Mouse (Mus musculus): Measurements from ENCODE around the gene Ankrd13c.
A peak's percentile ranks its signal among the peaks of the same experiment; 100 is the strongest.
"Not testable (repeated sequence)": the region's sequence is repeated elsewhere in the genome, so short reads cannot be mapped to it uniquely, and the experiment has no call there.

Ankrd13c gene

DNA sequence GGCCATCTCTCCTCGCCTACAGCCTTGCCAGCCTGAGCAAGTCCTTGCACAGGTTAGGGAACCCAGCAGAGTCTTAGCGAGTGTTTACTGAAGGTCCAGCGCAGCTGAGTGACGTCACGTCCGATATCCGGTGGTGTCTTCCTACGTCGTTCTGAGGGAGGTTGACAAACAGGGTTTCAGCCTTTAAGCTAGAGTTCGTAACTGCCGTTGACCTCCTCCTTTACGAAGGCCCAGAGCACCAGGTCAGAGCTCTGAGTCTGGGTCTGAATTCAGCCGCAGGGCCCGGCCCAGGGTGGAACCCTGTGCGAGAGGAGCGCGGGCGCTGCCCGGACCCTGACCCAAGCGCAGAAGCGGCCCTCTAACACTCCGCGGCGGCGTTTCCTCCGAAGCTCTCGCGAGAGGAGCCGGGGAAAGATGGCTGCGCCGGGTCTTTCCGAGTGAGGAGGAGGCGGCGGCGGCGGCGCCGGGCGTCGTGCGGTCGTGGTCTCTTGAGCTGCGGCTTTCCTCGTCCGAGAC lies at the start of gene Ankrd13c:
Gene Ankrd13c, plus strand, starts transcription at position 397 of the 516 bp plus-strand sequence.
- DNase-seq (ENCODE audit: low spot score): peak; percentile 94

DNA sequence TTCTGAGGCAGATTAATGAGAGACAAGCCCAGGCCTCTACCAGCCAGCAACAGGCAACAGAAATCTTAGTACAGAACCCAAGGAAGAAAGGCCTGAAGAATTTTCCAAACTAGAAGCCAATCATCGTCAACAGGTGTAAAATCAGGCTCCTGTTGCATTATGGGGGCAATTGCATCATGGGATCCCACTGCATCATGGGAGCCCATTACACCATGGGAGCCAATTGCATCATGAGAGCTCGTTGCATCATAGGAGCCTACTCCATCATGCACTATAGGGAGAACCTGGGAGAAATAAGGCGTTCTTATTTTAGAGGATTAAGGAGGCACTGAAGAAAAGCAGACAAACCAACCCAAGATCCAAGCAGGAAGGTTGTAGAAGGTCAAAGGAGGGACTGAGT lies 49.4 kb upstream of the Ankrd13c start:
- no peak for DNase-seq (ENCODE audit: low spot score)

DNA sequence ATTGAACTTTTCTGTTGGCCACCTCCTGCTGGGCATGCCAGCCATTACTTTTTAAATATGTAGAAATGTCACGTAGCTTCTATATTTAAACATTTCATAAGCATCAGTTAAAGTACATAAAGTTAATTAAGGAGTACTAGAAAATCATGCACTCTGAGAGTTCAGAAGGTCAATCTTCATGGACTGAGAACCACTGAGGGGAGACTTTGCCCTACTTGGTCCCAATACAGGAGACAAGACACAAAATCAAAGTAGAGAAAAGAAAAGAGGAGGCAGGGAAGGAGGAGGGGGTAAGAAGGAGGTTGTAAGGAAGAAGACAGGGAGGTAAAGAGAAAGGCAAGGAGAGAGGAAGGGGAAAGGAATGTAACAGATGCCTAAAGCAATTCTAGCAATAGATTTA lies 47.1 kb upstream of the Ankrd13c start:
- no peak for DNase-seq (ENCODE audit: low spot score)

DNA sequence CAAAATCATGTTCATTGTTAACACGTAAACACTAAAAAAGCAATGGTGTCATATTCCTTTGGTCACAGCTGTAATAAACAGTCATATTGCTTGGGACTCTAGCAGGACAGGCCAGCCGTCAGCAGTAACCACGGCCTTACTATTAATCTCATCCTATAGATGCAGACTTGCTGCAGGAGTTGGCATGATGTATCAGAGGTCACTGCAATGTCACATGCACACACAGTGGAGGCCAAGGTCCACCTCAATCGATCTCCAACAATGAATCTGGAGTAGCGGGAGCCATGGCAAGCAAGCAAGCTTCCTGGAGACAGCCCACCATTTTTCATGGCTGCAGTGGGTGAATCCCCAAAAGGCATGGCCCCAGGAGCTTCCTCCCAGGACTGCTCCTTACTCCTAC lies 45.3 kb upstream of the Ankrd13c start:
- no peak for DNase-seq (ENCODE audit: low spot score)

DNA sequence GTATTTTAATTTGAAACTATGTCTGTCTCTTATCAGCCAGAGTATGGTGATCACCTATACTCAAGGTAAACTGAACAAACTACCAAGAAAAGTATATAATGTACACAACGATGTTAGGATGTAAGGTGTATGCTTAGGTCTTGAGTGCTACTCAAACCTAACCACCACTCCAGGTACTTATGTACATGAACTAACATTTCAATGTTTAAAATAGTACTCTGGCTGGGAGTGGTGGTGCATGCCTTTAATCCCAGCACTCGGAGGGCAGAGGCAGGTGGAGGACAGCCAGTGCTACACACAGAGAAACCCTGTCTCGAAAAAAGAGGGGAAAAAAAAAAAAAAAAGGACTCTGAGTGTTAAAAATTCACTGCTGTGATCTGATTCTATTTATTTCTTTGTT lies 38.9 kb upstream of the Ankrd13c start:
- no peak for DNase-seq (ENCODE audit: low spot score)

DNA sequence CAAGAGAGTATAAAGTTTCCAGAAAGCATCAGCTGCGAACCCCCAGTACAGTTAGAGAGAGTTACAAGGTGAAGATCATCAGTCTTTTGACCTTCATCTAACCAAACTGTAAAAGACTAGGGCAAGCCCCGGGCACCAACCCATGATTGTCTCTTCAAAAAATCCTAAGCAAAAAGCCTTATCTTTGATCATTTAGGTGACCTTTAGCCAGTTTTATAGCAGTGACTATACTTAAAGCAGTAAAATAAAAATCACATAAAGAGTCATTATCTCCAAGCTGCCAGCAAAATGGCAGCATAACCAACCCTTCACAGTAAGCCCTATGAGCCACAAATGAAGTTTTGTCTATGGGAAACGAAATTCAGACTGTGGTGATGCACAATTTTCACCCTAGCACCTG lies 36.8 kb upstream of the Ankrd13c start:
- DNase-seq (ENCODE audit: low spot score): no peak

DNA sequence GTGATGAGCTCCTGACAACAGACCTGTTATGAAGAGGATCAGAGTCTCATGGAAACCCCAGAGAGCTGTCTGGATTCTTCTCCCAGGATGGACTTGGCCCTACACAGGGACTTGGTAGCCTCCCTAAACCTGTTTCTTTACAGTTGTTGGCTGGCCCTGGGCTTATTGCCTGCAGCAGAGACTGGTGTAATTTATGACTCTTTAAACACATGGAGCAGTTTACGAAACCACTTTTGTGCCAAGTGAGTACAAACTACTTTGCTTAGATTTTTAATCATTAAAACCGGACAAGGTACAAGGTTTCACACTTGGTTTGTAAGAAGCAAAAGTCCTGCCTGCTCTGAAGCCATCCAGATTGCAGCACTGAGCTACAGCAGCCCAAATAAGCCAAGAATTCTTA lies 34.9 kb upstream of the Ankrd13c start:
- DNase-seq (ENCODE audit: low spot score): peak; percentile 76

DNA sequence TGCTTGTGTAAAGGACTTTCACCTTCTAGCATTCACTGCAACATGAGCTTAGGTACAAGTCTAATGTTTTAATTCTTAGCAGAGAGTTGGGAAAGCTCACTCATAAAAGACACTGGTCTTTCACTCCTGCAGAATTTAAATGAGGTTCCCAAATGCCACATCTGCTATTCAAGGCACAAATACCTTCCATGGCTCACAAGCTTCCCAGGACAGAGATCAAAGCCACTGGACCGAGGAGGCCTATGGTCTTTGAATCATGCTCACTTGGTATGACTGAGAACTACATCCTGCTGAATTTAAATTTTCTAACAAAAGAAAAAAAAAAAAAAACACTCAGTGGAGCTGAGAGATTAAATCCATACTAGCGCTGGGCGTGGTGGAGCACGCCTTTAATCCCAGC lies 30.7 kb upstream of the Ankrd13c start:
- DNase-seq (ENCODE audit: low spot score): no peak

DNA sequence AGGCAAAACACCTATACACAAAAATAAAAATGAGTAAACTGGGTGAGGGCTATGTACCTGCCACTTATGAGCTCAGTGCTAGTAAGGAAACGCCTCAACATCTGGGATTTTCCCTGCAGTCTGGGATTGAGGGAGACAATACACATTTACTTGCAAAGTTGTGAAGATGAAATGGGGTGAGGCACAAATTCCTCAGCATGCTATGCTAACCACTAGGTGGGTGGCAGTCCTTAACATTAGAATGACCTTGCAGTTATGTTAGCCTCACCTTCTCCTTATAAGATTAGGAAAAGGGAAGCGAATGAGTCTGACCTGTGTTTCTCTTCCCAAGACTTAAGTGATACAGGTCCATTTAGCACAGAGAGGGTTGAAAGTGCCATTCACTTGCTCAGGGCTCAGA lies 25.7 kb upstream of the Ankrd13c start:
- no peak for DNase-seq (ENCODE audit: low spot score)

DNA sequence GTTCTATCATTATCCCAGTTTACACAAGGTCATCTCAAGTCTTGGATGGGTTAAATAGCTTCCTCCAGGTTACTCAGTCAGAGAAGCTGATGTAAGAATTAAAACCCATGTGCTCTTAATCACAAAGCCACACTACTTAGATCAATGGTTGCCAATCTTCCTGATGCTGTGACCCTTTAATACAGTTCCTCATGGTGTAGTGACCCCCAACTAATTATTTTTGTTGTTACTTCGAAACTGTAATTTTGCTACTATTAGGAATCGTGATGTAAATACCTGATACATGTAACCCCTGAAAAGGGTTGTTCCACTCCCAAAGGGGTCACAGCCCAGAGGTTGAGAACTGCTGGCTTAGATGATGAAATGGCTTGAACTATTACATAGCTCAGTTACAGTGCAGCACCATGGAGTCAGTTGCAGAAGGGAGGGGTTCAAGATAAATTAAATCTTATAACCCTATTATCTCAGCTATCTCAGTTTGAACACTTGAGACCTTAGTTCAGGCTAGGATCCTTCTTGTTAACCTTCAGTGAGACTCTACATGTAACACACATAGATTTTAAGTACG lies 23.7 kb upstream of the Ankrd13c start:
- no peak for DNase-seq (ENCODE audit: low spot score)

DNA sequence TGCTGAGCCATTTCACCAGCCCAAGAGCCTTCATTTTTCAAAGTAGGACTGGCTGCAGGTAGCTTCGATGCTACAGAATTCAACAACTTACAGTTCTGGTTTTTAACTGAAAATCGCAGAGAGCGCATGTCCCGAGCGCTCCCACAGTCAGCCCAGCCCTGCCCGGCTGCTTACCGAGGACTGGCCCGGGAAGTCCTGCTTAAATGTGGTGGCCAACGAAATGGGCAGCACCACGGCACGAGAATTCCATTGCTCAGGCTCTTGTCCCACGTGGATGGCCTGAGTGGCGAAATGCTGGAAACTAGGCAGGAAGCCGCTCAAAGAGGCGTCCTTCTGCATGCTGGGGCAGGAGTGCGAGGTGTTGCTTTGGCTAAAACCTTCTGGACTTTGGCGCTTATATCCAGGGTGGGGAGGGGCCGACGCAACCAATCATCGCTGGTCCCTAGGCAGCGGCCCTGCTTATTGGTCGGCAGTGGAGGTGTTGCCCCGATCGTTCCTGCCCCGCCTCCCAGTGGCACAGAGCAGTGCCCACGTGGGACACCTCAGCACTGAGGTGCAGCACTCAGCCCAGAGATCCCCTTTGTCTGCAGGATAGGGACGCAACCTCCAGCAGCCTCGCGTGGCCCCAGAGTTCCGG lies 22.2 kb upstream of the Ankrd13c start, which contains the start of gene Cth:
Gene Cth, minus strand, starts transcription at position 386 of the 637 bp plus-strand sequence.
- DNase-seq (ENCODE audit: low spot score): peak; percentile 94

DNA sequence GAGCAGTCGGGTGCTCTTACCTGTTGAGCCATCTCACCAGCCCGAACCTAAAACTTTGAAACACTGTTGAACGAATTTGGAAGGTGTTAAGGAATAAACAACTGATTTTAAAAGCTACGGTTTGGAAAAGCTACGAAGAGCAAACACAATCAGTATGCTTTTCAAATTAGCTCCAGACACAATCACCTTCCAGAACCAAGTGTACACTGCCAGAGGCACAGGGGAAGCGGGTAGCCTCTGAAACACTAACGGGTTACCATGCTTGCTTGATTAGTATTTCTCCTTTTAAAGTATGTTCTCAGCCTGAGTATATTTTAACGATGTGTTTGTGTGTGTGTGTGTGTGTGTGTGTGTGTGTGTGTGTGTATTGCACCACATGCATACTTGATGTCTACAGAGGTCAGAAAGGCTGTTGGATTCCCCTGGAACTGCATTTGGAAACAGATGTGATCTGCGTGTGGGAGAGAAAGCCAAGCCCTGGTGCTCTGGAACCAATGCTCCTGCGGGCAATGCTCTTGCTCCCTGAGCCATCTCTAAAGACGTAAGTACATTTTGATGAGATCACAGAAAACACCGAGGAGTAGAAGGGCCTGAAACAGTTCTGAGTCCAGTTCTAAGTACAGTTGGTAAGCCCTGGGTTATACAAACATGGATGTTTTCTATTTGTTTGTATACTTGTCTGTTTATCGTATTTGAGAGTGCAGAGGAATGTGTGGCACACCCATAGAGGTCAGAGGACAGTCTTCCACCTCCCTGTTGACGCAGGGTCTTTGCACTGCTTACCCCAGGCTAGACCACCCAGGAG lies 21.1 kb upstream of the Ankrd13c start:
- no peak for DNase-seq (ENCODE audit: low spot score)

DNA sequence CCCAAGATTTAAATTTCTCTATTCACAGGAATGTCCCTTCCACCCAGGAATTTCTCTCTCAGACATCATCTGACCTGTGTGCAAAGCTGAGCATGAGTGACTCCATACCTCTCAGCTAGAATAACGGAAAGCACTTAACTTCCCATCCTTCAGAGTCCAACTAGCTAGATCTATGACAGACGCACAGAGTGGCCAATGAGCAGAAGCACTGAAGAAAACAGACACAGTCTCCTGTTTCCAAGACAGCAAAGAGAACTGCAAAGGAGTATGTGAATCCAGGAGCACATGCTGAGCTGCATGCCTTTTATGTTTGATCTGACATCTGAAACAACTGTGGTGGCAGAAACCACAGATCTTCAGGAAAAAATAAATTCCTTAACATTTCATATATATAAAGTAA lies 20.3 kb upstream of the Ankrd13c start:
- no peak for DNase-seq (ENCODE audit: low spot score)

DNA sequence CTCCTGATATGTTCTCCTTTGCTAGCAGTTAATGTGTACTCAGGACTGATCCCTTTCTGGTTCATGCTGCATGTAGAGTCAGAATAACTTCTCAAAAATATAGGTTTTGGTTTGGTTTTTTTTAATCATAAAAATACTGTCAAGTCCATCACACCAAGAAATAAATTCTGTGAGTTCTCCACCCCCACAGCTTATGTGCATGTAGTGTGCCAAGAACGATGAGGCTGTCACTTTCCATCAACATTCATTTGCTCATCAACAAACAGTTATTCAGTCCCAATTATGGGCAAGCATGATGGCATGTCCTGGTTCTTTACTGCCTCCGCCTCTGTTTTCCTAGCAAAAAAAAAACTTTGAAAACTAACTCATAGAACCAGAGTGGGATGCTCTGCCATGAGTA lies 18.3 kb upstream of the Ankrd13c start:
- DNase-seq (ENCODE audit: low spot score): no peak

DNA sequence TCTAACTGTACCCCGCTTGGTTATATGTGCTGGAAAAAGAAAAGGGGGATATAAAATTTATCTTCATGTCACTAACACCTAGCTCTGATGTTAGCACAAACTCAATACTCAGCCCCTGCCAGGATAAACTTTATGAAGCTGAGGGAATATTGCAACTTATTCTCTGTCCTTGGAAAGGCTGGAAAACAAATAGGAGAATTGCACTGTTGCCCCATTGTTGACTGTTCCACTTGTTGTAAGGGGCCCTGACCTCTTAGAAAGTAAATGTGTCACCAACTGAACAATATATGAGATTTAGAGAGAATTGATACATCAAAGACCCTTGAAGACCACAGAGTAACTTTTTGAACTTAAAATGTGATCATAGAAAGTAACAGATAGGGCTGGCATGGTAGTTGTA lies 17.6 kb upstream of the Ankrd13c start:
- DNase-seq (ENCODE audit: low spot score): no peak

DNA sequence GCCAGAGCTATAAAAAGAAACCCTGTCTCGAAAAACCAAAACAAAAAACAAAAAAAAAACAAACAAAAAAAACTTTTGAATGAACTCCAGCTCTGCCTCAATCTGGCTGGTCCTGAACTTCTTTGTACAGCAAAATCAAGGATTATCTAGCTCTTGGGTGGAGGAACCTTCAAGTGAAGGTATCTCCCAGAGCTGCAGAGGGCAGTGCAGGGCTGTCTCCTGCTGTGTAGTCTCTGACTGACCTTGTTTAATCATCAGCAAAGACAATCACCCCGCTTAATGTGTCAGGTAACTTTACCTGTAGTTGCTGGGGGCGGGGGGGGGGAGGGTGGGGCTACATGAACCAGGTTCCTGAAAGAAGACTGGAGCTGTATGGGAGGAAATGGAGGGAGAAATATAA lies 15.4 kb upstream of the Ankrd13c start:
- DNase-seq (ENCODE audit: low spot score): no peak

DNA sequence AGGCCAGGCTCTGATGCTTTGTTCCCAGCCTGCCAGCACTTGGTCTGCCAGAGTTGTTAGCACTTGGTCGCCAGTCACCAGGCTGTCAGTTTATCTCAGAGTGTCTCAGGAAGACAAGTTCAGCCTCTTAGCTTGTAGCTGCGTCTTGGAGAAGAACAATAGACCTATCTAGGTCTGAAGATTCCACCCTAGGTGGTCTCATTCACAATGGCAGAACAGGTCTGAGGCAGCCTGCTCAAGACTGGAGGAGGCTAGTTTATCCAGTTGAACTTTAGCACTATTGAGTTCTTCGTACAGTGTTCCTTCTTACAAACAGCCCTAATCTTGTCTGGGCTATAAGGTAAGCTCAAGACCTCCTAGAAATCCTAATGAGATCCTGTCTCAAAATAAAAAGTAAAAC lies 15.0 kb upstream of the Ankrd13c start:
- no peak for DNase-seq (ENCODE audit: low spot score)

DNA sequence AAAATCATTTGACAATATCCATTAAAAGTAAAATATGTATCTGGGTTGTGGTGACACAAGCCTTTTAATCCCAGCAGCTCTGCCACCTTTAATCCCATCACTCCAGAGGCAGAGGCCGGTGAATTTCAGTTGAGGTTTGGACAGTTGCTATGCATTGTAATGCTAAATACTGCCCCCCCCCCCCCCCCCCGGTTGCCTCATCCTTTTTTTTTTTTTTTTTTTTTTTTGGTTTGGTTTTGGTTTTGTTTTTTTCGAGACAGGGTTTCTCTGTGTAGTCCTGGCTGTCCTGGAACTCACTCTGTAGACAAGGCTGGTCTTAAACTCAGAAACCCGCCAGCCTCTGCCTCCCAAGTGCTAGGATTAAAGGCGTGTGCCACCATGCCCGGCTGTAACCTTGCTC lies 13.8 kb upstream of the Ankrd13c start:
- not testable (repeated sequence) for DNase-seq (ENCODE audit: low spot score)

DNA sequence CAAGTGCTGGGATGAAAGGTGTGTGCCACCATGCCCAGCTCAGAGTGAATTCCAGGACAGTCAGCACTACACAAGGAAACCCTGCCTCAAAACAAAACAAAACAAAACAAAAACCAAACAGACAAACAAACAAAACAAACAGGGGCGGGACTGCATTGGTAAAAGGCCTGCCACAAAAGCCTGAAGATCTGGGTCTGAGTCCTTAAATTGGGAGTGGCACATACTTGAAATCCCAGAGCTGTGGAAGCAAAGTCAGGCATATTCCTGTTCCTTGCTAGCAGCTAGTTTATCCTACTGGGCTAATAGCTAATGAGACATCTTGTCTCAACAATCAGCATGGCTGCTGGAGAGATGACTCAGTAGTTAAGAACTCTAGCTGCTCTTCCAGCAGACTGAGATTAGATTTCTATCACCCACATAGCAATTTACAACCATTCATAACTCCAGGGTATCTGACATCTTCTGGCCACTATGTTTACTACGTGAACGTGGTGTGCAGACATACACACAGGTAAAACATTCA lies 12.7 kb upstream of the Ankrd13c start:
- DNase-seq (ENCODE audit: low spot score): no peak

DNA sequence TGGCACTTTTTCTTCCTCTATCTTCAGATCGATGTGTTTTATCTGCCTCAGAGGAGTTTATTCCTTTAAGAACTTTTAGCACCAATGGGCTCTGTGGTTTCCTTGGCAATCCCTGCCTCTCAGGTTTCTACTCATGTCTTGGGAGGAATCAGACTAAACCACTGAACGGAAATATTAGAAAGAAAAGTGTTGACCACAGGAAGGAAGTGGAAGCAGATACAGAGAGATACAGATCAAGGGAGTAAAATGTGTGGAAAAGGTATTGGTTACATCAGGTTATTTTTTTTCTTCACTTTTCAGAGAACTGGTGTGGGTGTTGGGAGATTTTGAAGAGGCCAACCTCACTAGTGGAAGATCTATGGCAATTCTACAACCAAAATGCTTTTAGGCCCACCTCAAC lies 8.5 kb upstream of the Ankrd13c start:
- no peak for DNase-seq (ENCODE audit: low spot score)

DNA sequence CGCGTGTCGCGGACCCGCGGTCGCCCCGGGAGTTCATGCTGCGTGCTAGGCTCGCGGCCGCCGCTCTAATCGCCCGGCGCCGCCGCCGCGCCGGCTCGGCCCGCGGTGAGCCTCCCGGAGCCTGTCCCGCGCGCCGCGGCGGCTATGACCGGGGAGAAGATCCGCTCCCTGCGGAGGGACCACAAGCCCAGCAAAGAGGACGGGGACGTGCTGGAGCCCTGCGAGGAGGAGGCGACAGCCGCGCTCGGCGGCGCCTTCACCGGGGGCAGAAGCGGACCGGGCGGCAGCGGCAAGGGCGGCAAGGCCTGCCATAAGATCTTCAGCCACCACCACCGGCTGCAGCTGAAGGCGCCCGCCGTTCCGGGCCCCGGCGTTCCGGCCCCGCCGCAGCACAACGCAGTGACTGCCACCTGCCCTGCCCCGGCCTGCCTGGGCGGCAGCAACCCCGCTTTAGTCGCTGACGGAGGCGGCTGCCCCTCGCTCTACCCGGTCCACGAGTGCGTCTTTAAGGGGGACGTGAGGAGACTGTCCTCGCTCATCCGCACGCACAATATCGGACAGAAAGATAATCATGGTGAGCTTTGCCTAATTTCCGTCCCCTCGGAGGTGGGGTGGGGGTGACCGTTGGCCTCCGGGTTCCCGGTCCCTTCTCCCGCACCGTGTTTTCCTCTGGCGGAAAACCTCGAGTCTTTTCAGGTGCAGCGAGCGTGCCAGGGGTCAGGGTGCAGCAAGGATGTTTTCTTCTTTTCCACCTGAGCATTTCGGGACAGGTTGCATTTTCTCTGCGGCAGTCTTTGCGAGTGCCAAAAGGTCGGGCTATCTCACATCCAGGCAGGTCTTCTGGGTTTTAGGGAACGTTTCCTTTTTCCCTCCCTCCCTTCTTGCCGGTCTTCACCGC lies 593 bp downstream of the Ankrd13c start:
- no peak for DNase-seq (ENCODE audit: low spot score)

DNA sequence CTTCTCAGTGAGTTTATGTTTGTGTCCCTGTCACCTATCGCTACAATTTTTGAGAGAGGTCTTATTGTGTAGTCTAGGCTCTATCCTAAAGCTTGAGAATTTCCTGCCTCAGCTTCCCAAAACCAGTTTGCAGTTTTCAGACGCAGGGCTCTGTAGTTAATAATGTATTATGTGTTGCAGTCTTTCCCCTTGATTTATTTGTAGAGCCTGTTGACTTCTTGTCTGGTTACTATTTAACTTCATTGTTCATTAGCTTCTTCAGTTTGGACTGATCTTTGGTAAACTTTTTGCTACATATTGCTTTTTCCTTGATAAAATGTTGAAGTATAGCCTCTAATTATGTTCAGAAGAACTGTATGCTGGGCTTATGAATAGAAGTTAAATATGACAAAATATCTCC lies 5.7 kb downstream of the Ankrd13c start:
- no peak for DNase-seq (ENCODE audit: low spot score)

All from adipocyte (in vitro differentiated cells).